Mouse (Mus musculus) small intestine, adult 2 months (tissue): ENCODE data around the gene Sorcs2.

ENCODE experiments used
- CTCF ChIP-seq: fragments of 200-500 bp; IDR thresholded peaks from 2 replicates; pipeline ENCODE4 v1.5.1; 2012; ENCODE audit warnings: low read depth, mild to moderate bottlenecking, control low read depth, inconsistent platforms, low read length, moderate library complexity, mixed read lengths; ENCODE audit not compliant: insufficient replicate concordance, insufficient read length; ENCODE audit errors: extremely low read depth
- POLR2A ChIP-seq: fragments of 200-500 bp; IDR thresholded peaks from 2 replicates; pipeline ENCODE4 v1.6.1; 2012; ENCODE audit warnings: low read depth, mild to moderate bottlenecking, control low read depth, inconsistent platforms, low read length, moderate library complexity

DNA sequence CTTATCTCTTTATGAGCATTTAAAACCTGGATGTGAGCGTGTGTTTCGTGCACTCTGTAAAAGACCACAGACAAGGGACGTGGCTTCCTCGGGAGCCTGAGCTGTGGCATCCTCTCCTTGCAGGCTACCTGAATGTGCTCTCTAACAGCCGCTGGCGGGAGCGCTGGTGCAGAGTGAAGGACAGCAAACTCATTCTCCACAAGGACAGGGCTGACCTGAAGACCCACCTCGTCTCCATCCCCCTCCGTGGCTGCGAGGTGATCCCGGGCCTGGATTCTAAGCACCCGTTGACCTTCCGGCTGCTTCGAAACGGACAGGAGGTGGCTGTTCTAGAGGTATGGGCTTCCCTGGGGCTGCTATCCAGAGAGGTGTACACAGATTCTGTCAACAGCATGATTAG lies 423.7 kb downstream of the Sorcs2 start:
- TF ChIP-seq CTCF (no peak), POLR2A (no peak)
